Mouse (Mus musculus) limb, embryonic 14.5 days (tissue): ENCODE data around the gene Lrba. TPM values are rescaled to one million over a fixed set of nuclear protein-coding genes. Genes with fewer than 3 reads are reported as not detected.

Experiments
- ATAC-seq: fragments of 200-750 bp; cut with Nextera tagmentation; 2 replicates; pipeline ENCODE4 v1.8.0; 2017; ENCODE audit warnings: low read depth, moderate number of reproducible peaks, moderate TSS enrichment; ENCODE audit not compliant: low FRiP score
- DNase-seq: peaks from one replicate; pipeline ENCODE4 v3.0.0-alpha.2; 2015; ENCODE audit warnings: low spot score
- H3K27ac ChIP-seq: fragments of 300-500 bp; sonication (generic); replicated peaks from 2 replicates; pipeline ENCODE4 v1.5.1; 2014; ENCODE audit warnings: low read depth, mild to moderate bottlenecking, low read length, moderate library complexity, mixed read lengths
- H3K27me3 ChIP-seq: fragments of 300-500 bp; sonication (generic); 2 replicates; pipeline ENCODE4 v1.6.1; 2014; ENCODE audit warnings: low read length, mixed read lengths; ENCODE audit not compliant: control insufficient read depth, insufficient read depth
- H3K36me3 ChIP-seq: fragments of 300-500 bp; sonication (generic); 2 replicates; pipeline ENCODE4 v1.6.1; 2014; ENCODE audit warnings: mild to moderate bottlenecking, low read length, moderate library complexity, mixed read lengths; ENCODE audit not compliant: control insufficient read depth, insufficient read depth
- H3K4me1 ChIP-seq: fragments of 300-500 bp; sonication (generic); 2 replicates; pipeline ENCODE4 v1.6.1; 2014; ENCODE audit warnings: antibody characterized with exemption, low read length, mixed read lengths; ENCODE audit not compliant: control insufficient read depth, insufficient read depth
- H3K4me2 ChIP-seq: fragments of 300-500 bp; sonication (generic); replicated peaks from 2 replicates; pipeline ENCODE4 v1.6.1; 2014; ENCODE audit warnings: low read depth, mild to moderate bottlenecking, low read length, moderate library complexity; ENCODE audit not compliant: severe bottlenecking
- H3K4me3 ChIP-seq: fragments of 300-500 bp; sonication (generic); replicated peaks from 2 replicates; pipeline ENCODE4 v1.5.1; 2014; ENCODE audit warnings: low read length
- H3K9ac ChIP-seq: fragments of 300-500 bp; sonication (generic); 2 replicates; pipeline ENCODE4 v1.6.1; 2014; ENCODE audit warnings: mild to moderate bottlenecking, low read depth, low read length, moderate library complexity; ENCODE audit not compliant: severe bottlenecking
- H3K9me3 ChIP-seq: fragments of 300-500 bp; sonication (generic); 2 replicates; pipeline ENCODE4 v1.6.1; 2016; ENCODE audit warnings: low read length; ENCODE audit not compliant: control insufficient read depth
- POLR2A ChIP-seq: fragments of 200-500 bp; IDR thresholded peaks from 2 replicates; pipeline ENCODE4 v1.8.0; 2012; ENCODE audit warnings: inconsistent platforms, mild to moderate bottlenecking, moderate library complexity, borderline replicate concordance; ENCODE audit not compliant: insufficient read depth, insufficient read length; ENCODE audit errors: extremely low read depth
- whole genome bisulfite sequencing: fragments of 180-500 bp; shearing (Covaris S2); extraction: QIAGEN DNeasy Blood & Tissue Kit; methylation state at CpG from one replicate; pipeline ENCODE4 v1.1.7; 2014; 5-methylcytosine and 5-hydroxymethylcytosine counted together
- polyA plus RNA-seq, 2 experiments: library from polyadenylated mRNA; depleted of rRNA in 1 of 2; stranded (reverse) in 1 of 2; unstranded in 1 of 2; fragments of >200 nt; fragmentation: Nextera tagmentation in 1 of 2; extraction: Ambion mirVana in 1 of 2; gene quantifications; 2 replicates each; pipeline versions ENCODE4 v1.2.1 to v1.2.3; 2012 to 2014

Gene Lrba
- polyA plus RNA-seq, 2 experiments: 8.9 to 13.6 TPM

- 76% methylated on average over 14 of the region's 14 CpGs for WGBS
- peak; percentile 52 for DNase-seq
Measured at GRCm38 (mm10) chr3:86807750-86808467, 583.4 kb downstream of the Lrba start.

DNA sequence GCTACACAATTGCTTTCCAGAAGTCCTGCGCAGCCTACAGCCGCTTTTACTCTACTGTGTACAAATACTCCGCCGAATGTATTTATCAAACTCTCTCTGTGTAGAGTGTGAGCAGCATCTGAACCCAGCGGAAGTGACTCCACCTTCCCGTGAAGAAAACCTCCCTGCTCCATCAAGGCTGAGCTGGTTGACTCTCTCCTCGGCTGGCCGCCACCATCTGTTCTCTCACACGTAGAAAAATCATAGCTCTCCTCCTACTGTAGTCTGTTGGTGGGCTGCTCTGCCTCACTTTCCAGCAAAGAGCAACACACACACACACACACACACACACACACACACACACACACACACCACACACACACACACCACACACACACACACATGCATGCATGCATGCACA lies 584.7 kb downstream of the Lrba start:
- H3K4me1 ChIP-seq: peaks cover 18% of the 10 kb centered on the region
- H3K27me3 ChIP-seq: no peaks in the 10 kb centered on the region
- no peak overlapping the region for H3K9ac ChIP-seq
- H3K4me3 ChIP-seq: no peak overlapping the region
- DNase-seq (no peak), ATAC-seq (no peak)
- WGBS: 72% methylated on average over 9 of the region's 9 CpGs
- TF ChIP-seq POLR2A: no peak
- no peak overlapping the region for H3K27ac ChIP-seq
- no peaks in the 10 kb centered on the region for H3K36me3 ChIP-seq
- no peaks in the 10 kb centered on the region for H3K9me3 ChIP-seq
- H3K4me2 ChIP-seq: no peak overlapping the region

More at GRCm38 (mm10) chr3:86807750-86808467, 583.4 kb downstream of the Lrba start:
- no peaks in the 10 kb centered on the region for H3K36me3 ChIP-seq
- H3K27ac ChIP-seq: no peak overlapping the region
- H3K27me3 ChIP-seq: no peaks in the 10 kb centered on the region
- H3K9ac ChIP-seq: no peak overlapping the region
- no peak for TF ChIP-seq POLR2A
- peaks cover 18% of the 10 kb centered on the region for H3K4me1 ChIP-seq
- ATAC-seq: no peak
- no peak overlapping the region for H3K4me3 ChIP-seq
- no peaks in the 10 kb centered on the region for H3K9me3 ChIP-seq
- H3K4me2 ChIP-seq: no peak overlapping the region

DNA sequence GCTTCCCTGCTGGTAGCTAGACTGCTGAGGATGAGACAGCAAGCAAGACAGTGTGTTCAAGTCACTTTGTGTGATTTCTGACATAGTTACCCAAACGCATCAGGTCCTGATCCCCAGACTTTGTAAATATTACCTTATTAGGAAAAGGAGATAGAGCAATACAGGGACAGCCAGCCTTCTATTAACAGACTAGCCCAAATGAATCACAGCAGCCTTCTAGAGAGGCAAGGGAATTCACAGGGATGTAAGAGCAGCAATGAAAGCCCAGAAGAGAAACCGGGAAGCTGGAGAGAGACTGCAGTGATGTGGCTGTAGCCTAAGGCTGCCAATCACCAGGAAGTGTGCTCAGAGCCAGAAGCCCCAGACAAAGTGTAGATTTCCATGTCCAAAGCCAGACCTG lies 585.2 kb downstream of the Lrba start:
- DNase-seq: no peak
- Histone ChIP-seq H3K4me2 (no peak overlapping the region), H3K36me3 (no peaks in the 10 kb centered on the region), H3K27ac (no peak overlapping the region), H3K9me3 (no peaks in the 10 kb centered on the region), H3K9ac (no peak overlapping the region), H3K4me1 (peaks cover 18% of the 10 kb centered on the region), H3K4me3 (no peak overlapping the region), H3K27me3 (no peaks in the 10 kb centered on the region)
- ATAC-seq: no peak
- no peak for TF ChIP-seq POLR2A
- WGBS: 39% methylated on average over 2 of the region's 2 CpGs

DNA sequence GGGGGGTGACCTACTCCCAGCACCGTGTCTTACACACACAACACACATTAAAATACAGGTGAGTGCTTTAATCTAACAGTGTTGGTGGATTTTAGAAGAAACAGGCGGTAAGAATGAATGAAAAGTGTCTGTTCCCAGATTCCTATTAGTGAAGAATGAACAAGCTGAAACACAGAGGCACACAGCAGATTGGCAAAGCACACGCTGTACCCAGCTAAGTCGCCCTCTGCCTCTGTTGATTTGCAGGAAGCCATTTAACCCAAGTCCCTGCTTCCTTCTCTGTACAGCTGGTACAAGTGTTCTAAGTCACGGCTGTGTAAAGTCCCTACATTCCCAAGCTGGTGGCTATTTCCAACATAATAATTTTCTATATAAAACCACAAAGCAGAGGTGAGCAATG lies 586.4 kb downstream of the Lrba start:
- Histone ChIP-seq H3K27me3 (no peaks in the 10 kb centered on the region), H3K27ac (no peak overlapping the region), H3K4me3 (no peak overlapping the region), H3K4me1 (peaks cover 18% of the 10 kb centered on the region), H3K36me3 (no peaks in the 10 kb centered on the region), H3K4me2 (no peak overlapping the region), H3K9ac (no peak overlapping the region), H3K9me3 (no peaks in the 10 kb centered on the region)
- no peak for TF ChIP-seq POLR2A
- 77% methylated on average over 5 of the region's 5 CpGs for WGBS
- ATAC-seq: no peak
- DNase-seq: no peak

GRCm38 (mm10) chr3:86812689-86813088 lies 588.2 kb downstream of the Lrba start:
- H3K9me3 ChIP-seq: no peaks in the 10 kb centered on the region
- no peaks in the 10 kb centered on the region for H3K27me3 ChIP-seq
- no peak overlapping the region for H3K4me3 ChIP-seq
- peak; percentile 77 for DNase-seq
- no peak overlapping the region for H3K27ac ChIP-seq
- no peak overlapping the region for H3K9ac ChIP-seq
- peaks cover 20% of the 10 kb centered on the region for H3K4me1 ChIP-seq
- H3K36me3 ChIP-seq: no peaks in the 10 kb centered on the region
- WGBS: 24% methylated on average over 3 of the region's 3 CpGs
- no peak for TF ChIP-seq POLR2A
- ATAC-seq: 0 out of 2 replicates have a peak, but pooled peaks have one; percentile 55
- no peak overlapping the region for H3K4me2 ChIP-seq
